Mouse (Mus musculus): Measurements from ENCODE around the gene Gm45062. TPM values are rescaled to one million over a fixed set of nuclear protein-coding genes. Genes with fewer than 3 reads are reported as not detected.
"Not testable (repeated sequence)": the region's sequence is repeated elsewhere in the genome, so short reads cannot be mapped to it uniquely, and the experiment has no call there.

Gm45062 gene
- polyA plus RNA-seq, 1 experiment from 2014 or later, result 23.0 TPM

GRCm38 (mm10) chr6:8541531-8541930 is 282.3 kb downstream of the Gm45062 start:
- ATAC-seq, result not testable (repeated sequence)

GRCm38 (mm10) chr6:8544822-8545221 is 285.6 kb downstream of the Gm45062 start:
- Histone ChIP-seq H3K9ac (no peak overlapping the region), H3K27ac (no peak overlapping the region), H3K36me3 (ENCODE audit: poor library complexity, severe bottlenecking) (peaks cover 17% of the 10 kb centered on the region), H3K27me3 (no peaks in the 10 kb centered on the region), H3K9me3 (replicated peaks) (no peaks in the 10 kb centered on the region), H3K4me1 (no peaks in the 10 kb centered on the region), H3K4me3 (no peak overlapping the region), H3K4me2 (no peak overlapping the region)
- ATAC-seq, result no peak
- 95% methylated on average over 5 of the region's 5 CpGs for whole genome bisulfite sequencing

More at GRCm38 (mm10) chr6:8541531-8541930, 282.3 kb downstream of the Gm45062 start:
- H3K9me3 ChIP-seq (replicated peaks); H3K4me2 ChIP-seq; H3K27me3 ChIP-seq; H3K27ac ChIP-seq; H3K9ac ChIP-seq; H3K4me1 ChIP-seq; H3K4me3 ChIP-seq: not testable (repeated sequence)
- 80% methylated on average over 4 of the region's 4 CpGs for WGBS
- peaks cover 11% of the 10 kb centered on the region for H3K36me3 ChIP-seq (ENCODE audit: poor library complexity, severe bottlenecking)

- no peaks in the 10 kb centered on the region for H3K9me3 ChIP-seq (replicated peaks)
- no peak for ATAC-seq
- no peak overlapping the region for H3K4me2 ChIP-seq
- no peak overlapping the region for H3K9ac ChIP-seq
- 94% methylated on average over 7 of the region's 7 CpGs for WGBS
- no peak overlapping the region for H3K4me3 ChIP-seq
- peaks cover 17% of the 10 kb centered on the region for H3K36me3 ChIP-seq (ENCODE audit: poor library complexity, severe bottlenecking)
- H3K27me3 ChIP-seq, result no peaks in the 10 kb centered on the region
- H3K4me1 ChIP-seq, result no peaks in the 10 kb centered on the region
- no peak overlapping the region for H3K27ac ChIP-seq
These were observed 286.5 kb downstream of the Gm45062 start for GRCm38 (mm10) chr6:8545780-8546179.

GRCm38 (mm10) chr6:8551155-8551554 is 291.9 kb downstream of the Gm45062 start:
- no peaks in the 10 kb centered on the region for H3K9me3 ChIP-seq (replicated peaks)
- H3K4me1 ChIP-seq, result no peaks in the 10 kb centered on the region
- H3K9ac ChIP-seq, result no peak overlapping the region
- 94% methylated on average over 2 of the region's 2 CpGs for WGBS
- no peak overlapping the region for H3K27ac ChIP-seq
- H3K4me2 ChIP-seq, result no peak overlapping the region
- H3K36me3 ChIP-seq (ENCODE audit: poor library complexity, severe bottlenecking), result 0 out of 2 replicates have a peak, but pooled peaks cover 13% of the 10 kb centered on the region
- no peaks in the 10 kb centered on the region for H3K27me3 ChIP-seq
- no peak for ATAC-seq
- H3K4me3 ChIP-seq, result no peak overlapping the region

GRCm38 (mm10) chr6:8556849-8557571 is 297.8 kb downstream of the Gm45062 start:
- H3K9me3 ChIP-seq (replicated peaks), result no peaks in the 10 kb centered on the region
- 0 out of 2 replicates have a peak, but pooled peaks cover 16% of the 10 kb centered on the region for H3K36me3 ChIP-seq (ENCODE audit: poor library complexity, severe bottlenecking)
- ATAC-seq, result peak; percentile 48; the same call in 1 of the 2 replicates
- H3K27ac ChIP-seq, result no peak overlapping the region
- H3K4me1 ChIP-seq, result no peaks in the 10 kb centered on the region
- no peak overlapping the region for H3K4me3 ChIP-seq
- H3K9ac ChIP-seq, result no peak overlapping the region
- WGBS, result 79% methylated on average over 5 of the region's 5 CpGs
- no peaks in the 10 kb centered on the region for H3K27me3 ChIP-seq
- H3K4me2 ChIP-seq, result no peak overlapping the region

- Histone ChIP-seq H3K27ac (no peak overlapping the region), H3K4me2 (no peak overlapping the region), H3K9me3 (replicated peaks) (no peaks in the 10 kb centered on the region), H3K4me3 (no peak overlapping the region), H3K36me3 (ENCODE audit: poor library complexity, severe bottlenecking) (peaks cover 17% of the 10 kb centered on the region; the same call in 1 of the 2 replicates), H3K4me1 (no peaks in the 10 kb centered on the region), H3K27me3 (no peaks in the 10 kb centered on the region), H3K9ac (no peak overlapping the region)
- WGBS, result 93% methylated on average over 2 of the region's 2 CpGs
- no peak for ATAC-seq
These were observed 301.4 kb downstream of the Gm45062 start for GRCm38 (mm10) chr6:8560682-8561081.

GRCm38 (mm10) chr6:8582377-8582776 is 323.1 kb downstream of the Gm45062 start:
- no peaks in the 10 kb centered on the region for H3K9me3 ChIP-seq (replicated peaks)
- no peak overlapping the region for H3K4me3 ChIP-seq
- 94% methylated on average over 9 of the region's 9 CpGs for WGBS
- H3K4me1 ChIP-seq, result no peaks in the 10 kb centered on the region
- H3K9ac ChIP-seq, result no peak overlapping the region
- H3K36me3 ChIP-seq (ENCODE audit: poor library complexity, severe bottlenecking), result peaks cover 10% of the 10 kb centered on the region; the same call in 1 of the 2 replicates
- no peak overlapping the region for H3K4me2 ChIP-seq
- H3K27ac ChIP-seq, result no peak overlapping the region
- no peaks in the 10 kb centered on the region for H3K27me3 ChIP-seq
- no peak for ATAC-seq

GRCm38 (mm10) chr6:8583892-8584291 is 324.6 kb downstream of the Gm45062 start:
- Histone ChIP-seq H3K9me3 (replicated peaks) (no peaks in the 10 kb centered on the region), H3K4me1 (no peaks in the 10 kb centered on the region), H3K9ac (no peak overlapping the region), H3K36me3 (ENCODE audit: poor library complexity, severe bottlenecking) (peaks cover 10% of the 10 kb centered on the region; the same call in 1 of the 2 replicates), H3K4me2 (no peak overlapping the region), H3K27ac (no peak overlapping the region), H3K27me3 (no peaks in the 10 kb centered on the region), H3K4me3 (no peak overlapping the region)
- ATAC-seq, result no peak
- WGBS, result 93% methylated on average over 3 of the region's 3 CpGs

GRCm38 (mm10) chr6:8591665-8592064 is 332.4 kb downstream of the Gm45062 start:
- Histone ChIP-seq H3K4me3 (no peak overlapping the region), H3K9me3 (replicated peaks) (no peaks in the 10 kb centered on the region), H3K9ac (no peak overlapping the region), H3K27me3 (no peaks in the 10 kb centered on the region), H3K4me1 (no peaks in the 10 kb centered on the region), H3K4me2 (no peak overlapping the region), H3K36me3 (ENCODE audit: poor library complexity, severe bottlenecking) (peaks cover 17% of the 10 kb centered on the region; the same call in 1 of the 2 replicates), H3K27ac (no peak overlapping the region)
- WGBS, result 92% methylated on average over 9 of the region's 9 CpGs
- ATAC-seq, result no peak

- no peaks in the 10 kb centered on the region for H3K4me1 ChIP-seq
- H3K9me3 ChIP-seq (replicated peaks), result no peaks in the 10 kb centered on the region
- no peak overlapping the region for H3K4me3 ChIP-seq
- no peak overlapping the region for H3K9ac ChIP-seq
- H3K27ac ChIP-seq, result no peak overlapping the region
- H3K36me3 ChIP-seq (ENCODE audit: poor library complexity, severe bottlenecking), result no peaks in the 10 kb centered on the region
- 79% methylated on average over 2 of the region's 2 CpGs for WGBS
- no peak for ATAC-seq
- H3K4me2 ChIP-seq, result no peak overlapping the region
- H3K27me3 ChIP-seq, result no peaks in the 10 kb centered on the region
These were observed 358.1 kb downstream of the Gm45062 start for GRCm38 (mm10) chr6:8617369-8617768.

- 85% methylated on average over 4 of the region's 4 CpGs for WGBS
- Histone ChIP-seq H3K36me3 (ENCODE audit: poor library complexity, severe bottlenecking) (no peaks in the 10 kb centered on the region), H3K4me2 (no peak overlapping the region), H3K27me3 (no peaks in the 10 kb centered on the region), H3K9ac (no peak overlapping the region), H3K9me3 (replicated peaks) (no peaks in the 10 kb centered on the region), H3K27ac (no peak overlapping the region), H3K4me3 (no peak overlapping the region), H3K4me1 (no peaks in the 10 kb centered on the region)
- ATAC-seq, result no peak
These were observed 360.5 kb downstream of the Gm45062 start for GRCm38 (mm10) chr6:8619582-8620350.

GRCm38 (mm10) chr6:8623045-8623444 is 363.8 kb downstream of the Gm45062 start:
- Histone ChIP-seq H3K4me3 (no peak overlapping the region), H3K27ac (no peak overlapping the region), H3K4me1 (no peaks in the 10 kb centered on the region), H3K9me3 (replicated peaks) (no peaks in the 10 kb centered on the region), H3K9ac (no peak overlapping the region), H3K27me3 (no peaks in the 10 kb centered on the region), H3K36me3 (ENCODE audit: poor library complexity, severe bottlenecking) (no peaks in the 10 kb centered on the region), H3K4me2 (no peak overlapping the region)
- WGBS, result 84% methylated on average over 3 of the region's 3 CpGs
- ATAC-seq, result no peak
